Mouse (Mus musculus) v-Abl transformed pro-B cells (cell line): Measurements from ENCODE around the gene Cracr2b.

Experiments used
- in situ Hi-C, 2 experiments: fragments of 400-800 bp; cut with MboI; formaldehyde crosslinking; loops; one replicate each; pipeline ENCODE4 v1.15.1; 2025; ENCODE audit not compliant: unreplicated experiment in 2 of 2

The Cracr2b gene

DNA sequence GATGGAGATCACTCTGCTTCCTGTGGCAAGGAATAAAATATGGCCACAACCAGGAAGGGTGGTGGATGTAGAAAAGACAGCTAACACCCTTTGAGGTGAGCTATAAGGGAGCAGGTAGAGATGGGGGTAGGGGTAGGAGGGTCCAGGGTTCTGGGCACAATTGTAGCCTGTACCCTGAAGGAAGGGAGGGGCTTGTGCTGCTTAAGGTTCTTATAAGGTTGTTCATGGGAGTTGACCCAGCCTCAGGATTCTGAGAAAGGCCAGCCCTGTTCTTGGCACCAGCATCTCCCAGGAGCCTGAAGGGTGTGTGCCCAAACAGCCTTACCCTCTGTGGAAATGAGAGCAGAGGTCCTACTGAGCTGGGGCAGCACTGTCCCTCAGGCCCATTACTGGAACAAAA lies 9.0 kb upstream of the Cracr2b start:
- in situ Hi-C loops, result loop anchor here in 1 of 2 experiments (5.0 to 10.0 kb wide), 2 partner anchors 40 to 577 kb away; partner anchors contain the start of gene Gatd1

DNA sequence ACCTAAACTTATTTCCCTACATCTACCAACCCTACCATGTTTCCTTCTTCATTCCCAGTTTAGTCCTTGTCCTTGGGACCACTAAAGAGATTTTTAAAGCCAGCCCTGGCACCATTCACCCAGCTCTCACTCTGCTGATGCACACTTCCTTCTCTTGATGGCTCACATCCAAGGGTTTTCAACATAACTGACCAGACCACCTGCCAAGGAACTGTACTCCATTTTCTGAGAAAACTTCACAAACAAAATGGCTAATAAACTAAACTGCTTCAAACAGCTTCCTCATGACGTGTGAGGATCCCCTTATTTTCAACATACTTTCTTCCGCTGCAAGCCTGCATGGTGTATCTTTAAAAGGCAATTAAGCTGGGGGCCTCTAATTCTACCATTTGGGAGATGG lies 7.3 kb upstream of the Cracr2b start:
- in situ Hi-C loops, result loop anchor here in 1 of 2 experiments (5.0 to 10.0 kb wide), 2 partner anchors 41 to 579 kb away; partner anchors contain the start of gene Gatd1

DNA sequence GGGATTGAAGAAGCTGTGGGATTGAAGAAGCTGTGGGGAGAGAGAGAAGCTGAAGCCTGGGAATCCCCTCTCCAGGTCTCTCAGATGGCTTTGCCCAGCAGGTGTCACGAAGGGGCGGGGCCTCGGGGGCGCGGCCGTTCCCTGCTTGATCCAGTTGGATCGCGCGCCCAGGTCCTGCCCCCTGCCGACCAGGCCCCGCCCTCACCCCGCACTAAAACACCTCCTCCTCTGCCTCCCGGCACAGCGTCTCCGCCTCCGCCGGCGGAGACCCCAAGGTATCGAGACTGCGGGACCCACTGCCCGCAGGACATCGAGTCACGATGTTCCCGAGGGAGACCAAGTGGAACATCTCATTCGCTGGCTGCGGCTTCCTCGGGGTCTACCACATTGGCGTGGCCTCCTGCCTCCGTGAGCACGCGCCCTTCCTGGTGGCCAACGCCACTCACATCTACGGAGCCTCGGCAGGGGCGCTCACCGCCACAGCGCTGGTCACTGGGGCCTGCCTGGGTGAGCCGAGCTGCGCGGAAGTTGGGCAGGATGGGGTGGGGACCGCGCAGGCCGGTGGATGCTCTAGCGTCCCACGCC lies 5.8 kb upstream of the Cracr2b start, which contains the start of gene Pnpla2:
Gene Pnpla2, plus strand, starts transcription at position 232 of the 585 bp plus-strand sequence.
- in situ Hi-C loops, result loop anchor here (5.0 to 10.0 kb wide), 2 partner anchors 43 to 580 kb away; partner anchors contain the start of gene Gatd1 (in 2 of the 2)

DNA sequence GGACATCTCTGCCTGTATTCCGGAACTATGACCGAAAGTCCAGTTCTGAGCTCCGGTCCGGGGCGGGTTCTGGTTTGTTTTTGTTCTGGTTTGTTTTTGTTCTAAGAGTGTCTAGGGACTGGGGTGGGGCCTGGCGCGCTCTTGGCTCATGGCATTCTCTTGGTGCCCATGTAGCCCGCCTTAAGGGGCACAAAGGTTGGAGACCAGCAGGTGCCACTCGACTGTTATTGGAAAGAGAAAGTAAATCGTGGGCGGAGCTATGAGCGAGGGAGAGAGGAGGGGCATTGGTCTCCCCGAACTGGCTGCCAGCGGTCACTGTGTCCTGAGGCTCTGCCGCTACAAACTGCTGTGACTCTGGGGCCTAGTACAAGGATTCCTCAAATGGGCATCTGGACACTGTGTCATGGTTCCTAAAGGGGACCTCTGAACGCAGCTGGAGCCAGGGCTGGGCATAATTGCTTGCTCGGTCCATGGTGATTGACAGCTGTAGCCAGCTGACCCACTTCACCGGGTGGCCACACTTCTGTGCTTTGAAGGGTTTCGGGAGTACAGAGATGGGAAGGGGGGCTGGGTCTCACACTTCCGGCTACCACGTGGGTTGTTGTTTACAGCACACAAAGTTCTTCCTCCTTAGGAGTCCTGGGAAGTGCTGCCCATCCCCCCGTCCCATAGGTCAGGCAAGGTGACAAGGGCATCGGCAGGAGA lies 5.1 kb upstream of the Cracr2b start:
- in situ Hi-C loops, result loop anchor here (5.0 to 10.0 kb wide), 2 partner anchors 43 to 581 kb away; partner anchors contain the start of gene Gatd1 (in 1 of the 2)

DNA sequence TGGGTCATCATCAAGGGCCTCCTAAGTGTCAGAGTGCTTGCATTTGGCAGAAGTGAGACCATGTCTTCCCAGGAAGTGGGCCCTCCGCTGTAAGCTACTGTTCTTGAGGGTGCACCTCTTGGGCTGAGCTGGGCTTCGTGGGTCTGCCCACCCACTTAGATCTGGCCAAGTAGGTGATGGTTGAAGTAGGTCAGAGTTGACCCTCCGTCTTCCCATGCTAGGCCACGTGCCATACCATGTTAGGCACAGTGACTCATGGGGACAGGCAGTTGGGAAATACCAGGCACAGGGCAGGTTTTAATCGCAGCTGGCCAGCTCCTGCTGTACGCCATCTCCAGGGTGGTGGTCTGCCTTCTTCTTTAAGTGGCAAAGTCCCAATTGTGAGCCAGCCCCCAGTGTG lies 4.2 kb upstream of the Cracr2b start:
- in situ Hi-C loops, result loop anchor here (5.0 to 10.0 kb wide), 2 partner anchors 44 to 582 kb away; partner anchors contain the start of gene Gatd1 (in 1 of the 2)

DNA sequence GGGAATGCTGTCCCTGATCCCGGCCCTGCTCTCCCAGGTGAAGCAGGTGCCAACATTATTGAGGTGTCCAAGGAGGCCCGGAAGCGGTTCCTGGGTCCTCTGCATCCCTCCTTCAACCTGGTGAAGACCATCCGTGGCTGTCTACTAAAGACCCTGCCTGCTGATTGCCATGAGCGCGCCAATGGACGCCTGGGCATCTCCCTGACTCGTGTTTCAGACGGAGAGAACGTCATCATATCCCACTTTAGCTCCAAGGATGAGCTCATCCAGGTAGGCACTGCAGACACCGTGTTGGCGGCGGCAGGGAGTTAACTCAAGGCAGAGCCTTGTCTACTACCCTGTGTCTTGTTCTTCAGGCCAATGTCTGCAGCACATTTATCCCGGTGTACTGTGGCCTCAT lies 3.7 kb upstream of the Cracr2b start:
- in situ Hi-C loops, result loop anchor here (5.0 to 10.0 kb wide), 2 partner anchors 45 to 582 kb away; partner anchors contain the start of gene Gatd1 (in 1 of the 2)

DNA sequence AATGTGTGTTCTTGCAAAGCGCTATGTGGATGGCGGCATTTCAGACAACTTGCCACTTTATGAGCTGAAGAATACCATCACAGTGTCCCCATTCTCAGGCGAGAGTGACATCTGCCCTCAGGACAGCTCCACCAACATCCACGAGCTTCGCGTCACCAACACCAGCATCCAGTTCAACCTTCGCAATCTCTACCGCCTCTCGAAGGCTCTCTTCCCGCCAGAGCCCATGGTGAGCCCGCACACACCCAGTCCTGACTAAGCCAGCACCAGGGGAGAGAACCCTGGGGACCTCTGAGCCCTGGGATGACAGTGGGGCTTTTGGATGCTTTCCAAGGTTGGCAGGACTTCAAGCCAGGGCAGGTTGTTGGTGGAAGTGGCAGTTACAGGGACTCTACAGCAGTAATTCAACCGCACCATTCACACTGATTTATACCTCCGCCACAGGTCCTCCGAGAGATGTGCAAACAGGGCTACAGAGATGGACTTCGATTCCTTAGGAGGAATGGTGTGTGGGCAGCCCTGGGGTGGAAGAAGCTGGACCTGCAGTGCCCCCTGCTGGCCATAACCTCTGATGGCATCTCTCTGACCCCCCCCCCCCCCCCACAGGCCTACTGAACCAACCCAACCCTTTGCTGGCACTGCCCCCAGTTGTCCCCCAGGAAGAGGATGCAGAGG lies 2.8 kb upstream of the Cracr2b start:
- in situ Hi-C loops, result loop anchor here (5.0 to 10.0 kb wide), 2 partner anchors 46 to 583 kb away; partner anchors contain the start of gene Gatd1 (in 1 of the 2)

DNA sequence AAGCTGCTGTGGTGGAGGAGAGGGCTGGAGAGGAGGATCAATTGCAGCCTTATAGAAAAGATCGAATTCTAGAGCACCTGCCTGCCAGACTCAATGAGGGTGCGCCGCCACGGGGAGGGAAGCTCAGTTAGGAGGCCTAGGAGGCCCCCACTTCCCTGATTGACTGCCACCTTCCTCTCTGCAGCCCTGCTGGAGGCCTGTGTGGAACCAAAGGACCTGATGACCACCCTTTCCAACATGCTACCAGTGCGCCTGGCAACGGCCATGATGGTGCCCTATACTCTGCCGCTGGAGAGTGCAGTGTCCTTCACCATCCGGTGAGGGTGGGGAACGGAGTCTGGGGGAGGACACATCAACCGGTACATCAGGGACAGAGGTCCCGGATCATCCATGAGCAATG lies 2.2 kb upstream of the Cracr2b start:
- in situ Hi-C loops, result loop anchor here (5.0 to 10.0 kb wide), 2 partner anchors 46 to 584 kb away; partner anchors contain the start of gene Gatd1 (in 1 of the 2)

DNA sequence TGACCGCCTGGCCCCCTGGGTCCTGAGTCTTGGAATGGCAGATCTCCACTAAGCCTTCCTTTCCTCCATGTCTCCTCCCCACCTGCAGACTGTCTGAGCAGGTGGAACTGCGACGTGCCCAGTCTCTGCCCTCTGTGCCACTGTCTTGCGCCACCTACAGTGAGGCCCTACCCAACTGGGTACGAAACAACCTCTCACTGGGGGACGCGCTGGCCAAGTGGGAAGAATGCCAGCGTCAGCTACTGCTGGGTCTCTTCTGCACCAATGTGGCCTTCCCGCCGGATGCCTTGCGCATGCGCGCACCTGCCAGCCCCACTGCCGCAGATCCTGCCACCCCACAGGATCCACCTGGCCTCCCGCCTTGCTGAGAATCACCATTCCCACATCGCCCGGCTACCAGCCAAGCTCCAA lies 1.6 kb upstream of the Cracr2b start:
- in situ Hi-C loops, result loop anchor here (5.0 to 10.0 kb wide), 2 partner anchors 47 to 585 kb away; partner anchors contain the start of gene Gatd1 (in 1 of the 2)

DNA sequence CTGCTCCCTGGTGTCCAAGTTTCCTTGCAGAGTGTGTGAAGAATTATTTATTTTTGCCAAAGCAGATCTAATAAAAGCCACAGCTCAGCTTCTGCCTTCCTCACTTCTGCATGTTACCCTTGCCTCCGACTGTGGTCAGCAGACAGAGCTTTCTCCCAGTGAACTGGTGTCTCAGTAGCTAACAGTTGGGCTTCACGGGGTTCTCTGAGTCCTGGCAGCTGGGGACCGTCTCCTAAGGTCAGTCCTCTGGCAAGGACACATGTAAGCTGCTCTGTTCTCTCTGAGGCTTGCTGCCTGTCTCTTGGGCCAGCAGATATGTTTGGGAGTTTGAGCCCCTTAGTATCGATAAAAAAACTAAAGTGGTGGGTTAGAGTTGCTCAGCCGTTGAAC lies 898 bp upstream of the Cracr2b start:
- in situ Hi-C loops, result no loop called here

DNA sequence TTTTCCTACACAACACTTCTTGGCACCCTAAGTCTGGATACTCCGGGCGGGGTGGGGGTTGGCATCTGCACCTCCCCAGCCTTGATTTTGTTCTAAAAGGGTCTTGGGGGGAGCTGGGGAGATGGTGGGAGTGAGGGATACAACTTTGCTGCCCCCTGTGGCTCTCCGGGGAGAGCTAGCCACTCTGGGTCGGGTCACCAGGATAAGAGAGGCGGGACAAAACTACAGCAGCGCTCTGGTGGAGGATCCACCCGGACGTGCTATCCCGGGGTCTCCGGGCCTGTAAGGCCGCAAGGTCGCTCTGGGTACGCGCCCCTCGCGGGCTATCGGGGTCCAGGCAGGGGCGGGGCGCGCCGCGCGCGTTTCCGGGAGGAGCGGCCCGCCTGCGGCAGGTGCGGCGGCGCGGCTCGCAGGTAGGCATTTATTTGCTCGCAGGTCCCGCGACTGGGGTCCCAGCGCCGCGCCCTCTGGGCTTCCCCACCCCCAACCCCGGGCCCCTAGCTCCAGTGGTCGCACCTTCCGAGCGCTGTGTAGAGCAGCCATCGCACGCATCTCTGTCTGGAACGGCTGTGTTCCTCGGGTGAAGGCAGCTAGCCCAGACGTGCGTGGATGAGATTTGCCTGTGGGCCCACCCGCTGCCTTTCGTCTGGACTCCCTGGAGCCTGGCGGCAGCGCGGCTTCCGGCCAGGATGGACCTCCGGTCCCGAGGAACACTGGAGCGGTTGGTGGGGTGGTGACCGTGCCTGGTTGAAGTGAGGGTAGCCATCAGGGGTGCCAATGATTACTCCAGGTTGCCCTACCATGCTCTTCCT lies 833 bp downstream of the Cracr2b start:
- in situ Hi-C loops, result no loop called here

DNA sequence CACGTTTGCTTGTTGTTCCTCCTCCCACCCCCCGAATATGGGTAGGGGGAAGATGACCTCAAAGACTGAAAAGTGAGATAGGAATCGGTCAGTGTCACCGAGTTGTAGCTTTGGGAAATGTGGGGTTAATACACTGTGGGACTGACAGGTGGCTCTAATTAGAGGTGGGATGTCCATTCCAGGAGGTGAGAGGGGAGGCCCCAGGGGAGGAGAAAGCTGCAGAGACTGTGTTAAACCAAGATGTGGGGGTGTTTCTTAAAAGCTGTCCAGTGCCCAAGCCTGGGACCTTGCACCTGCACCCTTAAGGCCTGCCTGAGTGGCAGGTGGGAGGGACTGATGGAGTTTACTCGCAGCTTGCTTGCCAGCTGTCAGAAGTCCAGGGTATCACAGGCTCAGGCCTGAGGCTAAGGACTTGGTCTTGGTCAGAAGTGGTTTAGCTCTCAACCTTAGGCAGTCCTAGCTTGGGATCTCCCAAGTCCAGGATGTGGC lies 1.5 kb downstream of the Cracr2b start:
- in situ Hi-C loops, result no loop called here

DNA sequence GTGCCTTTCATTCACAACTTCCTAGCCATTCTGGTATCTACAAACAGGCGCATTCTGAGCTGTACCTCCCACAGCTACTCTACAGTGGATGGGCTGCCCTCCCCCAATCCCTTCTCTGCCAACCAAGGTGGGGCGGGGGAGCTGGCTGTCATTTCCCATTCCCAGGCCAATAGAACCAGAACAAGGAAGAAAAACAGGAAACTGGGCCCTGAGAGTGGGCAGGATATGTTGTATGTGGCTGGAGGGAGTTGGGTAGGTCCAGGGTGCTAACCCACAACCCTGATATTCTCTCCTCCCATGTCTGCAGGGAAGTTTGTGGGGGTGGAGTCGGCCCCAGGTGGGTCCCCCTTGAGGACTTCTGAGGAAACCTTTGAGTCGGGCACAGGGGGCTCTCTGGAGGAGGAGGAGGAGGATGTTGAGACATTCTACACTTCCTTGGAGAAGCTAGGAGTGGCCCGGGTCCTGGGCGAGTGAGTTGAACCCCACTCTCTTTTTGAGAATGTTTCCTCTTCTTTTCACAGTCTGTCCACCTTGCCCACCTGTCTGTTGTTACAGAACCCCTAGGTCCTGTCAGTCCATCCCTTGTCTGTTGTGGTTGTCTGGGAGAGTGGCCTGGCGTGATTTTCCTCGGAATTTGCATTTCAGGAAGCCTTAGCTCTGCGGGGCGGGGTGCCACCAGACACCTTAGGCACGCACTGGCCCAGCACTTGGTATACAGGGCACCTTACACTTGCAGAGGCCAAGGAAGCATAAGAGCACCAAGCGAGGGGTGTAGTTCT lies 3.1 kb downstream of the Cracr2b start:
- in situ Hi-C loops, result no loop called here

DNA sequence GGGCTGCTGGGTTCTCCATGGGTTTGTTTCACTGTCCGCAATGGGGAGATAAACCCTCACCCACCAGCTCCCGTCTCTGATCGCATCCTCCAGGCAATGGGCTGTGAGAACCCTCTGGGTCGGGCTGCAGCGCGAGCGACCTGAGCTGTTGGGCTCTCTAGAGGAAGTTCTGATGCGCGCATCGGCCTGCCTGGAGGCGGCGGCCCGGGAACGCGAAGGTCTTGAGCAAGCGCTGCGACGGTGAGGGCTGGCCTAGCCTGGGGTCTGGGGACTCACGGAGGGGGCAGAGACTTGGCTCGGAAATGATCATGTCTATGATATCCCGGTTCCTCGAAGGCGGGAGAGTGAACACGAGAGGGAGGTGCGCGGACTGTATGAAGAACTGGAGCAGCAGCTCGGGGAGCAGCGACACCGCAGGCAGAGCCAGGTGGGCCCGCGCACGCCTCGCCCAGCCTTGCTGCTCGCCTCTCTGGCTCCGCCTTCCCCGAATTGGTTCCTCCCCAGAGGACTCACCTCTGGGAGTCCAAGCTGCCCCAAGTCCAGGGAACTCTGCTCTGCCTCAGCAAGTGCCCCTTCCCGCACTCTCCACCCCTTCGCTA lies 3.8 kb downstream of the Cracr2b start:
- in situ Hi-C loops, result no loop called here

DNA sequence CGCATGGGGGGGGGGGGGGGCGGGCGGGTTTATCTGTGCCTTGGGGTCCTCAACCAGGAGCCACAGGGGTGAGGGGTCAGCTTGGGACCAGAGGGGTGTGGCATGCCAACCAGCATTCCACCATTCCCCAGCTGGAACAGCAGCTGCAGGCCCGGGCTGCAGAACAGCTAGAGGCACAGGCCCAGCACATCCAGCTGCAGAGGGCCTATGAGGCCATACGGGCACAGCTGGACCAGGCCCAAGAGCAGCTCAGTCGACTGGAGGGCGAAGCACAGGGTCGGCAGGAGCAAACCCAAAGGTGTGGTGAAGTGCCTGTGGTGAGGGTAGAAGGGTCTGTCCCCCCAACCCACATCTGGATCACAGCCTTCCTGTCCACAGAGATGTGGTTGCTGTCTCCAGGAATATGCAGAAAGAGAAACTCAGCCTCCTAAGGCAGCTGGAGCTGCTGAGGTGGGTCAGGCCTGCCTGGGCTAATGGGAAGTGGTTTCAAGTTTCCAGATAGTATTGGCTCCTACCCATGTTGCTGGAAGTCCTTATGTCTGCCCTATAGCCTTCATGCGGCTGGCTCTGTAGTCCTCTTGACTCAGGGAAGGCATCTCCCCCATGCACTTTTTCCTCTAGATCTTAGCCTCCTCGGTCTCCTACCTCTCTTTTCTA lies 4.6 kb downstream of the Cracr2b start:
- in situ Hi-C loops, result no loop called here

DNA sequence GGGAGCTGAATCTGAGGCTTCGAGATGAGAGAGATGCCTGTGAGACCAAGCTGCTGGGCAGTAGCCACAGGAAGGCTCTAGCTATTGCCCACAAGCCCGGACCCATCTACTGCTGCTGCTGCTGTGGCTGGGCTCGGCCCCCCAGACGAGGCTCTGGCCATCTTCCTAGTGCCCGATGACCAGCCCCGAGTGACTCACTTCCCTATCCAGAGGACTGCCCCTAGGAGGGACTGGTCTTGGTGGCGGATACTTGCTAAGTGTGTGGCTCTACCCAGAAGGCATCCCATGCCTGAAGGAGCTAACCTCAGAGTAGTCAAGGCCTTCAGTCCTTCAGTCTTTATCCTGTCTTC lies 5.1 kb downstream of the Cracr2b start:
- in situ Hi-C loops, result no loop called here

DNA sequence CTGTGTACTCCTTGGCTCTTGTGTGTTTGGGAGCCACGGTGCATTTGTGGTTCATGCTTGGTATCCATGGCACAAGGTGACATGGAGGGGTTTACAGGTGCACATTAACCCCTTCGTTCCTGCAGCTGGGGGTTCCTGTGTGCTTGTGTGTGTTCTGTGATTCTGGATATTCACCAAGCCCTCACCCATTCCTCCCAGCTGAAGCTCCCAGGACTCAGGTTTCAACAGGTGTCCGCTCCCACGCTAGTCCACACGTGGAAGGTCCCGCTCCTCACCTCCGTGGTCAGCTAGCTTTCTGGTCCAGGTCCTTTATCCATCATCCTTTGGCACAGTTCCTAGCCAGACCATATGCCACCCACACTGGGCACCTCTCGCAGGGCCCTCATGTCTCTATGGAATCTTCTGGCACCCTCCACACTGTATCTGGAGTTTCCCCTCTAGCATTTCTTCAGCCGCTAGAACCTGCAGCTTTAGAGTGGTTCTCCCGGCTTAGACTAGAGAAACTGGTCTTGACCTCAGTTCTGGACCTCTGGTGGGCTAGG lies 5.8 kb downstream of the Cracr2b start:
- in situ Hi-C loops, result no loop called here
